Mouse (Mus musculus) C2C12 (cell line): ENCODE measurements around the gene Lmo1. TPM values are rescaled to one million over a fixed set of nuclear protein-coding genes. Genes with fewer than 3 reads are reported as not detected.

Experiments used
- H3K27me3 ChIP-seq: one replicate; pipeline ENCODE4 v1.6.1; 2011; ENCODE audit not compliant: control insufficient read depth, insufficient read depth, insufficient read length
- H3K36me3 ChIP-seq: one replicate; pipeline ENCODE4 v1.6.1; 2011; ENCODE audit not compliant: control insufficient read depth, insufficient read depth
- H3K4me3 ChIP-seq: one replicate; pipeline ENCODE4 v1.5.1; 2011; ENCODE audit warnings: mild to moderate bottlenecking, control low read depth; ENCODE audit not compliant: poor library complexity, insufficient read depth, severe bottlenecking
- H3K79me2 ChIP-seq: one replicate; pipeline ENCODE4 v1.6.1; 2011; ENCODE audit not compliant: control insufficient read depth, insufficient read depth
- H3K79me3 ChIP-seq: one replicate; pipeline ENCODE4 v1.6.1; 2011; ENCODE audit warnings: low read depth, control low read depth
- H3ac ChIP-seq: one replicate; pipeline ENCODE3; 2011; ENCODE audit warnings: low read depth; ENCODE audit not compliant: control insufficient read depth, insufficient read length
- CEBPB ChIP-seq: IDR thresholded peaks from one replicate; pipeline ENCODE4 v1.6.1; 2011; ENCODE audit warnings: low read depth, mild to moderate bottlenecking, control low read depth, moderate library complexity
- CTCF ChIP-seq: IDR thresholded peaks from one replicate; pipeline ENCODE4 v1.5.1; 2011; ENCODE audit not compliant: control insufficient read depth, insufficient read depth, insufficient read length
- FOSL1 ChIP-seq: IDR thresholded peaks from one replicate; pipeline ENCODE4 v1.8.0; 2011; ENCODE audit warnings: mild to moderate bottlenecking, low read length; ENCODE audit not compliant: poor library complexity, insufficient read depth, severe bottlenecking
- MAX ChIP-seq: IDR thresholded peaks from one replicate; pipeline ENCODE4 v1.6.1; 2011; ENCODE audit warnings: mild to moderate bottlenecking, control low read depth
- MYOD1 ChIP-seq: IDR thresholded peaks from one replicate; pipeline ENCODE4 v1.6.1; 2011; ENCODE audit warnings: low read depth; ENCODE audit not compliant: control insufficient read depth, insufficient read length
- MYOG ChIP-seq: IDR thresholded peaks from one replicate; pipeline ENCODE4 v1.6.1; 2011; ENCODE audit not compliant: control insufficient read depth, insufficient read length; ENCODE audit errors: extremely low read depth
- USF1 ChIP-seq: IDR thresholded peaks from one replicate; pipeline ENCODE4 v1.6.1; 2011; ENCODE audit warnings: low read depth, mild to moderate bottlenecking, control low read depth, moderate library complexity
- polyA plus RNA-seq: library from polyadenylated mRNA; unstranded; fragments of >200 nt; fragmentation: generic; extraction: Trizol; gene quantifications from one replicate; pipeline ENCODE4 v1.2.1, GENCODE M21; 2012; ENCODE audit warnings: missing spikeins

The Lmo1 gene
- polyA plus RNA-seq, 1 experiment = 0.09 TPM

DNA sequence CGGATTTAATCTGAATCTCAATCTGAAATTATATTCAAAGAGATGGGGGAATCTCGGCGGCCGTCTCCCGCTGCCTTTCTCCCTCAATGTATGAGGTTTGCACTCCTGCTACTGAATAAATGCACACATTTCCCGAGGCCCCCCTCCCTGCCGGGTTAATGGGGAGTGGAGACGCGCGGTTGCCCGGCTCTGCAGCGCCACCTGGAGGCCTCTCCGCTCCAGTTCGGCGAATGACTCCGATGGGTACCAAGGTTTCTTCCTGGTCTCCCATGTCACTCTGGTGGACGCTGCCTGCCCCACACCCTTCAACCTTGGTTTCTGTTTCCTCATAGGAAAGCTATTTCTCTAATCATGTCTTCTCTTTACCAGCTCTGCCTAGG is 4.6 kb downstream of the Lmo1 start:
- Histone ChIP-seq H3K79me2 (no peaks in the 10 kb centered on the region), H3K4me3 (no peak overlapping the region), H3K36me3 (no peaks in the 10 kb centered on the region), H3K79me3 (no peaks in the 10 kb centered on the region), H3K27me3 (peaks cover 13% of the 10 kb centered on the region), H3ac (no peak overlapping the region)
- TF ChIP-seq MYOG (no peak), FOSL1 (no peak), MAX (no peak), MYOD1 (no peak), CTCF (peak; percentile 37)

DNA sequence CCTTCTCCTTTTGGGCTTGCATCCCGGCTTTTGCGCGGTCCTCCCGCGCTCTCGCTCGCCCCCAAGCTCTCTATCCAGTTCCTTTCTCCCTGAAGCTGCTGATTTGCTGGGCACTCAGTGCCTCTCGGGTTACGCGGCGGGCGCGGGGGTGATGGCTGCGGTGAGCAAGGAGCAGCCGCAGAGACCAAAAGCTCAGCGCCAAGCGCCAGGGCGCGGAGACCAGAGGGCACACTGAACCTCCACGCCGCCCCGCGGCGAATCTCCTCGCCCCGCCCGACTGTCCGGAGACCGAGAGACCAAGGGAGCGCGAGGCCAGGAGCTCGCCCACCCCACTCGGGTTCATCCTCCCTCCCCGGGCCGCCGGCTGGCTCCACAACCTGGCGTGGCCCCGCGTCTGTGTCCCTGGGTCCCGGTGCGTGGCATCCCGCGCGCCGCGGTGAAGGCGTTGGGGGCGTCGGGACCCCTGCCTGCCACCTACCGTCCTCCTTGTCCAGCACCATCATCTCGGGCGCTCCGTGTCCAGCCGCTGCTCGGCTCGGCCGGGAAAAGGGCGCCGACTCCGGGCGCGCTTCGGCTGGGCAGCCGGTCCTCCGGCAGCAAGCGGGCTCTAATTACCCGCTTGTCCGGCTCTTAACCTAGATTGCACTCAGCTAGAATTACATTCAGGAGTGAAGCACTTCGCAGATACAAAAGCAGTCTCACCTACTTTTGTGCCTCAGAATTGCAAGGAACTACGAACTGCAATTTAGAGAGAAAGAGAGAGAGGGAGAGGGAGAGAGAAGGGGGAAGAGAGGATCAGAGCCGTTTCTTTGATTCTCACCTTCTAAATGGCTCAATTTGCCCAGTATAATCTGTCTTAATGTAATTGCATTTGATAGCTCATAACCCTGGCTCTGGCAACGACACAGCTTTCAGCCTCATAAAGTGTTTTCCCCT is 5.2 kb downstream of the Lmo1 start:
- Histone ChIP-seq H3K36me3 (no peaks in the 10 kb centered on the region), H3K27me3 (peaks cover 9% of the 10 kb centered on the region), H3K79me3 (no peaks in the 10 kb centered on the region), H3ac (no peak overlapping the region), H3K79me2 (no peaks in the 10 kb centered on the region), H3K4me3 (no peak overlapping the region)
- no peak for TF ChIP-seq MAX
- TF ChIP-seq FOSL1 = no peak
- no peak for TF ChIP-seq USF1
- TF ChIP-seq CTCF = no peak
- no peak for TF ChIP-seq MYOD1
- TF ChIP-seq MYOG = no peak

DNA sequence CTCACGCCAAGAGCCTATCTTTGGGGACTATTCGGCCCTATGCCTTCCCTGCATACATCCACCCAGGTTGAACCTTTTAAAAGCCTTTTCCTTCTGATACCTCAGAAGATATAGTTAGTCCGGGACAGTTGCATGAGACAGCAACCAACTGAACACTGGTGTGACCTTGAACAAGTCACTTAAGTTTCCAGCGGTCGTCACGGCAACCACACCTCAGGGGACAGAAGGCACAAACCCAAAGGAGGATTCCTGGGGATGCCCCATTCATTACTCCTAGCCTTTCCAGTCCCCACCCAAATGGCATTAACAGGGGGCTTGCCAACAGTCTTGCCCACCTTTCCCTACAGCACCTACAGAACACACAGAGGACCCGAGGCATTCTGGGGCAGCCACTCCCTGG is 6.3 kb downstream of the Lmo1 start:
- Histone ChIP-seq H3K27me3 (peaks cover 7% of the 10 kb centered on the region), H3K4me3 (no peak overlapping the region)

DNA sequence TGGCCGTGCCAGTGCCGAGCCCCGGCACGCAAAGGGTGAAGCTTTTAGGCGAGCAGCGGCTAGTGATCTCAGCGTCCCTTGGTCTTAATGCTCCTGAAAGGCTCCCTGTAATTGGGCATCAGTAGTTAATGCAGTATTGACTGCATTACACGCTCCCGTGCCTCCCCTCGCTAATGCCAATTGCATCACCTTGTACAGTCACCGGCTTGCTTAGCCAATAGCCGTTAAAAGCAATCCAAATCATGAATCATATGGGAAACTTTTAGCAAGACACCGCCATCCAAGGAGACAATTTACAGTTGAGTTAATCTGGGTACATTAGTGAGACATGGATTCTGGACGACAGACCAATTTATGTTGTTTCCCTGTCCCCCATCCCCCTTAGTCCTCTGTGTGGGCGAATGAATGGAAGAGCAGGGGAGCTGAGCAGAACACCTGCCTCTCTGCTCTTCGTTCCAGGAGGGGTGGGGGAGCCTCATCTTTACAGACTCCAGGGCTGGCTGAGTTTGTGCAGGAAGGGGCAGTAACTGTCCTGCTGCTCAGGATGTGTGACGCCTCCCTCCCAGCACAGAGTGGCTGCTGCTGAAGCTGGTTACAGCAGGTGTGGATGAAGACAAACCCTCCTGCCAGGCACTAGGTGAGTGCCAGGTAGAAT is 8.9 kb downstream of the Lmo1 start:
- no peaks in the 10 kb centered on the region for H3K36me3 ChIP-seq
- H3K79me3 ChIP-seq = no peaks in the 10 kb centered on the region
- no peak overlapping the region for H3ac ChIP-seq
- peaks cover 7% of the 10 kb centered on the region for H3K27me3 ChIP-seq
- TF ChIP-seq FOSL1 (no peak), USF1 (no peak), MAX (no peak), MYOG (no peak), CTCF (no peak), CEBPB (no peak), MYOD1 (no peak)
- H3K4me3 ChIP-seq = no peak overlapping the region
- H3K79me2 ChIP-seq = no peaks in the 10 kb centered on the region

More for the DNA sequence above, 6.3 kb downstream of the Lmo1 start:
- Histone ChIP-seq H3K79me3 (no peaks in the 10 kb centered on the region), H3K79me2 (no peaks in the 10 kb centered on the region), H3ac (no peak overlapping the region), H3K36me3 (no peaks in the 10 kb centered on the region)
- TF ChIP-seq CEBPB = no peak
- no peak for TF ChIP-seq MYOD1
- no peak for TF ChIP-seq FOSL1
- TF ChIP-seq CTCF = no peak

DNA sequence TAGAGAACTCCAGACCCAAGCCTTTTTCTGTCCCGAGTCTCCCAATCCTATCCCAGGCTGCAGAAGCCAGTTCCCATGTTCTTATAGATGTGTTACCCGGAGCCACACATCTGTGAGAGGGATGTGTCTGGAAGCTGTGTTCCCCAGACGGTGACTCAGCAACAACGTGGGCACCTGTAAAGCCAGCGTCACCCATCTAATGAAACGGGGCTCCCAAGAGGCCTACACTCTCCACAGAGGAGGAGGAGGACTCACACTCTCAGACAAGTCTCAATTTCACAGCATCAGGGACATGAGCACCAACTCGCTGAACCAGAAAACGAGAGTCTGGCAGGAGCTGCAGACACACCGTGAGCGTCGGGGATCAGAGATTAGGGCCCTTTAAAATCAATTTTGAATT is 20.7 kb downstream of the Lmo1 start:
- H3K79me2 ChIP-seq = no peaks in the 10 kb centered on the region
- TF ChIP-seq MAX (no peak), FOSL1 (no peak), USF1 (no peak), MYOD1 (no peak), MYOG (no peak), CEBPB (no peak), CTCF (no peak)
- no peaks in the 10 kb centered on the region for H3K27me3 ChIP-seq
- no peak overlapping the region for H3K4me3 ChIP-seq
- H3ac ChIP-seq = no peak overlapping the region
- no peaks in the 10 kb centered on the region for H3K79me3 ChIP-seq
- no peaks in the 10 kb centered on the region for H3K36me3 ChIP-seq

DNA sequence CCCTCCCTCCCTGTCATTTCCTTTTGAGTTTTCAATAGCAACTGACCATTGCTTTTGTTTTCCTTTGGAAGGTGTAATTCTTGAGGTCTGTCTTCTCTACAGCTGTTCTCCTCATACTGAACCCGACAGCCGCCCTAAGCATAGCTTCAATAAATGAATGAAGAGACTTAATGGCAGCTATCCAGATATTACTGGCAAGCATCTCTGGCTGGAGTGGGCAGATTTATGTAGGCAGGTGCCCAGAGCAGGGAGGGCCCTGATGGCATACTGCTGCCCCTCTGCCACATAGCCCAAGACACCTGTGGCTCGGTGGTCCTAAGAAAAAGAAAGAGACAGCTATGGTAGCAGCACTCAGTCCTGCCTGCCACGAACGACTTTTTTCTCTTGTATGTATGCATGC is 21.5 kb downstream of the Lmo1 start:
- no peak overlapping the region for H3K4me3 ChIP-seq
- H3ac ChIP-seq = no peak overlapping the region
- no peaks in the 10 kb centered on the region for H3K36me3 ChIP-seq
- H3K27me3 ChIP-seq = no peaks in the 10 kb centered on the region
- no peaks in the 10 kb centered on the region for H3K79me3 ChIP-seq
- no peaks in the 10 kb centered on the region for H3K79me2 ChIP-seq
- TF ChIP-seq CTCF = no peak
- no peak for TF ChIP-seq USF1
- no peak for TF ChIP-seq FOSL1
- no peak for TF ChIP-seq MYOD1
- no peak for TF ChIP-seq MAX
- TF ChIP-seq CEBPB = no peak
- no peak for TF ChIP-seq MYOG
